Mouse (Mus musculus): ENCODE data around the gene Gls. TPM values are rescaled to one million over a fixed set of nuclear protein-coding genes. Genes with fewer than 3 reads are reported as not detected.

Gls gene
- polyA plus RNA-seq, 1 experiment: 15.1 TPM

DNA sequence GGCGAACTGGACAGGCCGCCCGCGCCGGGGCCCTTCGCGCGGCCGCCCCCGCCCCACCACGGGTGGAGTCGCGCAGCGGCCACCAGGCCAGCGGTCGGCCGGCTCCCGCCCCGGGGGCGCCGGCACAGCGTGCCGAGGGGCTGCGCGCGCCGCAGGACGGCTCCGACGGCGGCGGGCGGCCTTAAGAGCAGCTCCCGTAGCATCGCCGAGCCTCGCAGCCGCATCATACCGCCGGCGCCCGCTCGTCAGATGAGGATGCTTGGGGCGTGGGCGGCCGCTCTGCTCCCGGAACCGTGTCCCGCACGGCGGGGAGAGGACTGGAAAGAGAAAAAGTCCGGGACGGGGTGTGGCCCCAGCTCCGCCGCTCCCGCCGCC lies 279 bp downstream of the Gls start:
- peak overlapping the region; percentile 53 for H3K4me3 ChIP-seq
- peak in 1 of 3 experiments; percentile 1 for TF ChIP-seq MYOD1 (IDR thresholded peaks at IDR 0.05; ENCODE audit: control insufficient read depth in 1 of 3, insufficient read length in 2 of 3, low read depth in 2 of 3)
- no peak for TF ChIP-seq MAX (IDR thresholded peaks at IDR 0.05; ENCODE audit: low read depth)
- TF ChIP-seq CEBPB (IDR thresholded peaks at IDR 0.05; ENCODE audit: insufficient read depth, poor library complexity, severe bottlenecking): no peak

DNA sequence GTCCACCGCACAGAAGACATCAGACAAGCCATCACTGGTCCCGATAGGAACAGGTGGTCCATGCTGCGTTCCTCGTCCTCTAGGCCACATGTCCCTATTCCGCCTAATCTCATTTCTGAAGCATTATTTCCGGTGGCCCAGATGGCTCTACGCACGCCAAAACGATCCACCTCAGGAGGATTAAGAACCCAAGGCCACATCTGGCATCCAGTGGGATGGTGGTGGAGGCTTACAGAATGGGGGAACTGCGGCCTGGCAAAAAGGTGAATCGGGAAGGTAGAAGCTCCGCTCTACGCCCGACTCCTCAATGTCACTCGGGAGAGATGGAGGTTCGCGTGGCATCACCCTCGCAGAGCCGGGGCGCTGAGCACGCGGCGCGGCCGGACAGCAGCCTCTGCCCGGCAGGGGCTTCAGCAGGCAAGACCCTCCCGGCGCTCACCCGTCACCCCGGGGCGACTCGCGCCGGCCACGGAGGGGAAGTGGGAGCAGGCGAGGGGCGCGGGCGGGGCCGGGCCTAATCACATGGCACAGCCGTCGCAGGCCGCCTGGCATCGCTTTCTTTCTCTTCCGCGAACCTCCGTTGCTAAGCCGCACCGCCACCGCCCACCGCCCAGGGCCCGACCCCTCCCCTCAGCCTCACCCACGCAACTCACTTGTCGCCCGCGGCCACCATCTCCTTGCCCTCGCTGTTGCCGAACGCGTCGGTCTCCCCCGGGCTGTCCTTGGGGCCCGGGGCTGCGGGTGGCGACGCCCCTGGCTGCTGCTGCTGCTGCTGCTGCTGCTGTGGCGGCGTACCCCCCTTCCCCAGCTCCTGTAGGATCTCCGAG lies 880 bp downstream of the Gls start:
- H3ac ChIP-seq (ENCODE audit: control insufficient read depth, insufficient read length): peak overlapping the region; percentile 87
- no peaks in the 10 kb centered on the region for H3K27me3 ChIP-seq (ENCODE audit: control insufficient read depth, insufficient read depth, insufficient read length)
- peak overlapping the region; percentile 53 for H3K4me3 ChIP-seq
- H3K79me2 ChIP-seq (ENCODE audit: control insufficient read depth, insufficient read depth): peaks cover 51% of the 10 kb centered on the region
- TF ChIP-seq REST (IDR thresholded peaks at IDR 0.05; ENCODE audit: insufficient read depth, insufficient read length) (no peak), MYOD1 (IDR thresholded peaks at IDR 0.05; ENCODE audit: control insufficient read depth in 1 of 3, insufficient read length in 2 of 3, low read depth in 2 of 3) (peak in 1 of 3 experiments; percentile 47), POLR2AphosphoS2 (IDR thresholded peaks at IDR 0.05; ENCODE audit: insufficient read length, low read depth) (no peak), POLR2A (IDR thresholded peaks at IDR 0.05; ENCODE audit: insufficient read length, low read depth) (peak; percentile 38), MYOG (IDR thresholded peaks at IDR 0.05; ENCODE audit: control insufficient read depth in 1 of 3, insufficient read depth in 1 of 3, insufficient read length in 2 of 3, low read depth in 2 of 3) (peak in 1 of 3 experiments; percentile 24), USF1 (IDR thresholded peaks at IDR 0.05; ENCODE audit: low read depth) (peak; percentile 43)
- peak overlapping the region; percentile 82 for H3K4me2 ChIP-seq (ENCODE audit: low read depth)
- no peaks in the 10 kb centered on the region for H3K36me3 ChIP-seq (ENCODE audit: control insufficient read depth, insufficient read depth)

More for the DNA sequence above, 279 bp downstream of the Gls start:
- Histone ChIP-seq H3K27me3 (ENCODE audit: control insufficient read depth, insufficient read depth, insufficient read length) (no peaks in the 10 kb centered on the region), H3K79me2 (ENCODE audit: control insufficient read depth, insufficient read depth) (peaks cover 45% of the 10 kb centered on the region), H3K36me3 (ENCODE audit: control insufficient read depth, insufficient read depth) (no peaks in the 10 kb centered on the region), H3K4me2 (ENCODE audit: low read depth) (no peak overlapping the region), H3ac (ENCODE audit: control insufficient read depth, insufficient read length) (peak overlapping the region; percentile 87)

DNA sequence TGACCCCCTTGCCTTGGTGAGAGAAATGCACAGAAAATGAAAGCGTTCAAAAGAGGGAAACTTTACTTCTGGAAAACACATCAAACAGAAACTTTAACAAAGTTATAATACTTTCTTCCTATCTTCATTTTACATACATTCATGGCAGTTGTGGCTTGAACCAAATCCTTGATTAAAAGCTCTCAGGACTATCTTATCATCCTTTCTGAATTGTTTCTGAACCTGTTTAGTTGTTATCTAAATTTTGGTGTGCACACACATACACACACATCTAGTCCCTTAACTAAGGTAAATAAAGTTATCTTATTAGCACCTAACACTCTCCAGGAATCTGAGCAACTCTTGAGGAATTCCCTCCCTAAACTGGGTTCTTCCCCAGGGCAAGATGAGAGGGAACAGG lies 2.6 kb downstream of the Gls start:
- H3K4me3 ChIP-seq: peak overlapping the region; percentile 53
- TF ChIP-seq TCF3 (IDR thresholded peaks at IDR 0.05; ENCODE audit: insufficient read length, low read depth): no peak
- no peak for TF ChIP-seq E2F4 (IDR thresholded peaks at IDR 0.05; ENCODE audit: insufficient read depth)
- no peak for TF ChIP-seq MAX (IDR thresholded peaks at IDR 0.05; ENCODE audit: low read depth)
- TF ChIP-seq SRF (IDR thresholded peaks at IDR 0.05; ENCODE audit: control insufficient read depth, insufficient read length, low read depth): no peak
- TF ChIP-seq MYOD1 (IDR thresholded peaks at IDR 0.05; ENCODE audit: control insufficient read depth in 1 of 3, insufficient read length in 2 of 3, low read depth in 2 of 3): no peak
- H3ac ChIP-seq (ENCODE audit: control insufficient read depth, insufficient read length): no peak overlapping the region
- H3K79me2 ChIP-seq (ENCODE audit: control insufficient read depth, insufficient read depth): peaks cover 68% of the 10 kb centered on the region
- no peaks in the 10 kb centered on the region for H3K36me3 ChIP-seq (ENCODE audit: control insufficient read depth, insufficient read depth)
- no peaks in the 10 kb centered on the region for H3K27me3 ChIP-seq (ENCODE audit: control insufficient read depth, insufficient read depth, insufficient read length)
- peak overlapping the region; percentile 82 for H3K4me2 ChIP-seq (ENCODE audit: low read depth)

DNA sequence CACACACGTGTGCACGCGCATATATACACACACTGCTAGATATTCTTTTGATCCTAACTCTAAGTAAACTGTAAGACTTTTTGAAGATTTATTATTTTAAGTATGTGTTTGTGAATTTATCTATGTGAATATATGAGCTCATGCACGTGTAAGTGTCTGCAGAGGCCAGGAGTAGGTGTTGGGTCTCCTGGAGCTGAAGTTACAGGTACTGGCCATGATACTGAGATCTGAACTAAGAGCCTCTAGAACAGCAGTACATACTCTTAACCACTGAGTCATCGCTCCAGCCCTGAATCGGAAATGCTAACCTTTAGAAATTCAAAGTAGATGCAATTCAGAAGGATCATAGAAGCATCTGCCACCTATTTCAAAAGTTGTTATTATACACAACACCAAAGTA lies 4.9 kb downstream of the Gls start:
- Histone ChIP-seq H3K27me3 (ENCODE audit: control insufficient read depth, insufficient read depth, insufficient read length) (no peaks in the 10 kb centered on the region), H3K79me2 (ENCODE audit: control insufficient read depth, insufficient read depth) (peaks cover 91% of the 10 kb centered on the region), H3K36me3 (ENCODE audit: control insufficient read depth, insufficient read depth) (no peaks in the 10 kb centered on the region), H3ac (ENCODE audit: control insufficient read depth, insufficient read length) (no peak overlapping the region), H3K4me3 (no peak overlapping the region), H3K4me2 (ENCODE audit: low read depth) (no peak overlapping the region)
- TF ChIP-seq MAX (IDR thresholded peaks at IDR 0.05; ENCODE audit: low read depth) (no peak), MYOG (IDR thresholded peaks at IDR 0.05; ENCODE audit: control insufficient read depth in 1 of 3, insufficient read depth in 1 of 3, insufficient read length in 2 of 3, low read depth in 2 of 3) (no peak), MYOD1 (IDR thresholded peaks at IDR 0.05; ENCODE audit: control insufficient read depth in 1 of 3, insufficient read length in 2 of 3, low read depth in 2 of 3) (no peak), TCF12 (IDR thresholded peaks at IDR 0.05; ENCODE audit: insufficient read depth, poor library complexity, severe bottlenecking) (no peak)

DNA sequence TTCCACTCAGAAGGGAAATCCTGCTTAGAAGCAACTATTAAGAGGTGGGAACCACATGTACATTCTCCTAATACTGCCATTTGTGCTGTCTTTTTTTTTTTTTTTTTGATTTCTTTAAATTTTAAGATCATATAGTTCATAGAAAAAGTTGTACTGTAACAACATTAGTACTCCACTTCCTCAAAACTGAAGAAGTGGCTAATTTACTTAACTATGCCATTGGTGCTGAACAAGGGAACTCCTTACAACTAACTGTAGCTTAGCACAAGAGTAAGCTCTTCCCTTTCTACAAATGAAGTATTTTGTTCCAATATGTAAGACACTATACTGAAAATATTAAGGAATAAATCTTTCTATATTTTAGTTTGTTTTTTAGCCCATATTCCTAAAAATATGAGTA lies 6.6 kb downstream of the Gls start:
- no peak overlapping the region for H3K4me2 ChIP-seq (ENCODE audit: low read depth)
- H3K79me2 ChIP-seq (ENCODE audit: control insufficient read depth, insufficient read depth): peaks cover 100% of the 10 kb centered on the region
- no peaks in the 10 kb centered on the region for H3K27me3 ChIP-seq (ENCODE audit: control insufficient read depth, insufficient read depth, insufficient read length)
- H3ac ChIP-seq (ENCODE audit: control insufficient read depth, insufficient read length): no peak overlapping the region
- H3K4me3 ChIP-seq: no peak overlapping the region
- TF ChIP-seq MYOD1 (IDR thresholded peaks at IDR 0.05; ENCODE audit: control insufficient read depth in 1 of 3, insufficient read length in 2 of 3, low read depth in 2 of 3): no peak
- no peak for TF ChIP-seq POLR2AphosphoS2 (IDR thresholded peaks at IDR 0.05; ENCODE audit: insufficient read length, low read depth)
- TF ChIP-seq CEBPB (IDR thresholded peaks at IDR 0.05; ENCODE audit: insufficient read depth, poor library complexity, severe bottlenecking): no peak
- no peak for TF ChIP-seq TCF12 (IDR thresholded peaks at IDR 0.05; ENCODE audit: insufficient read depth, poor library complexity, severe bottlenecking)
- no peak for TF ChIP-seq MYOG (IDR thresholded peaks at IDR 0.05; ENCODE audit: control insufficient read depth in 1 of 3, insufficient read depth in 1 of 3, insufficient read length in 2 of 3, low read depth in 2 of 3)
- no peak for TF ChIP-seq POLR2A (IDR thresholded peaks at IDR 0.05; ENCODE audit: insufficient read length, low read depth)
- TF ChIP-seq REST (IDR thresholded peaks at IDR 0.05; ENCODE audit: insufficient read depth, insufficient read length): no peak
- TF ChIP-seq SRF (IDR thresholded peaks at IDR 0.05; ENCODE audit: control insufficient read depth, insufficient read length, low read depth): no peak
- TF ChIP-seq E2F4 (IDR thresholded peaks at IDR 0.05; ENCODE audit: insufficient read depth): no peak
- H3K36me3 ChIP-seq (ENCODE audit: control insufficient read depth, insufficient read depth): peaks cover 4% of the 10 kb centered on the region

Measured in myocyte (in vitro differentiated cells).